Mouse (Mus musculus) embryo, embryonic 11.5 days (tissue): ENCODE data around the gene Ercc4.

Experiments used
- DNase-seq: peaks from one replicate; pipeline ENCODE4 v3.0.0-alpha.2; 2012; ENCODE audit warnings: low read depth, low spot score

The Ercc4 gene

GRCm38 (mm10) chr16:13147810-13148555 is 38.5 kb downstream of the Ercc4 start:
- DNase-seq, result no peak

- no peak for DNase-seq
These were observed 40.5 kb downstream of the Ercc4 start for GRCm38 (mm10) chr16:13149950-13150349.

GRCm38 (mm10) chr16:13150790-13151189 is 41.3 kb downstream of the Ercc4 start:
- DNase-seq, result no peak

- no peak for DNase-seq
These were observed 43.0 kb downstream of the Ercc4 start for GRCm38 (mm10) chr16:13152475-13152874.

GRCm38 (mm10) chr16:13153215-13153614 is 43.7 kb downstream of the Ercc4 start:
- no peak for DNase-seq

- no peak for DNase-seq
These were observed 44.9 kb downstream of the Ercc4 start for GRCm38 (mm10) chr16:13154352-13154751.

GRCm38 (mm10) chr16:13157314-13157713 is 47.8 kb downstream of the Ercc4 start:
- no peak for DNase-seq

GRCm38 (mm10) chr16:13158153-13158670 is 48.7 kb downstream of the Ercc4 start:
- DNase-seq, result no peak

GRCm38 (mm10) chr16:13158906-13159889 is 49.7 kb downstream of the Ercc4 start:
- peak; percentile 16 for DNase-seq

GRCm38 (mm10) chr16:13159927-13160644 is 50.6 kb downstream of the Ercc4 start:
- DNase-seq, result peak; percentile 90

- DNase-seq, result no peak
These were observed 52.0 kb downstream of the Ercc4 start for GRCm38 (mm10) chr16:13161516-13161915.

- DNase-seq, result no peak
These were observed 58.2 kb downstream of the Ercc4 start for GRCm38 (mm10) chr16:13167731-13168130.

GRCm38 (mm10) chr16:13173055-13173742 is 63.7 kb downstream of the Ercc4 start:
- no peak for DNase-seq

- no peak for DNase-seq
These were observed 73.0 kb downstream of the Ercc4 start for GRCm38 (mm10) chr16:13182526-13182925.

GRCm38 (mm10) chr16:13183182-13183742 is 73.8 kb downstream of the Ercc4 start:
- no peak for DNase-seq

GRCm38 (mm10) chr16:13184381-13184780 is 74.9 kb downstream of the Ercc4 start:
- DNase-seq, result no peak

GRCm38 (mm10) chr16:13189430-13190107 is 80.1 kb downstream of the Ercc4 start:
- DNase-seq, result no peak

GRCm38 (mm10) chr16:13190471-13190870 is 81.0 kb downstream of the Ercc4 start:
- no peak for DNase-seq

- DNase-seq, result no peak
These were observed 81.7 kb downstream of the Ercc4 start for GRCm38 (mm10) chr16:13191166-13191565.

GRCm38 (mm10) chr16:13193663-13194071 is 84.2 kb downstream of the Ercc4 start:
- DNase-seq, result no peak
